Mouse (Mus musculus): Measurements from ENCODE around the gene Alx3. TPM values are rescaled to one million over a fixed set of nuclear protein-coding genes. Genes with fewer than 3 reads are reported as not detected.
A peak's percentile ranks its signal among the peaks of the same experiment; 100 is the strongest.

The Alx3 gene
- polyA plus RNA-seq, 1 experiment from 2014 or later: 2.7 TPM

- Histone ChIP-seq H3K36me3 (ENCODE audit: control insufficient read depth, insufficient read depth) (no peaks in the 10 kb centered on the region), H3K4me1 (replicated peaks; ENCODE audit: control insufficient read depth, insufficient read depth, low read length) (no peaks in the 10 kb centered on the region), H3K27ac (ENCODE audit: low read length) (no peak overlapping the region), H3K9me3 (ENCODE audit: control insufficient read depth, low read length) (no peaks in the 10 kb centered on the region), H3K9ac (replicated peaks; ENCODE audit: low read depth, low read length) (no peak overlapping the region), H3K27me3 (replicated peaks; ENCODE audit: control insufficient read depth, insufficient read depth, low read length) (no peaks in the 10 kb centered on the region), H3K4me3 (replicated peaks; ENCODE audit: low read length) (no peak overlapping the region), H3K4me2 (ENCODE audit: low read length) (no peak overlapping the region)
- ATAC-seq: no peak
- 87% methylated on average over 4 of the region's 4 CpGs for WGBS
Measured at GRCm38 (mm10) chr3:107562591-107562990, 32.2 kb upstream of the Alx3 start.

- H3K9me3 ChIP-seq (ENCODE audit: control insufficient read depth, low read length): no peaks in the 10 kb centered on the region
- H3K36me3 ChIP-seq (ENCODE audit: control insufficient read depth, insufficient read depth): no peaks in the 10 kb centered on the region
- H3K4me1 ChIP-seq (replicated peaks; ENCODE audit: control insufficient read depth, insufficient read depth, low read length): peaks cover 3% of the 10 kb centered on the region; the same call in 1 of the 2 replicates
- no peak for ATAC-seq
- no peak overlapping the region for H3K4me2 ChIP-seq (ENCODE audit: low read length)
- H3K4me3 ChIP-seq (replicated peaks; ENCODE audit: low read length): no peak overlapping the region
- no peaks in the 10 kb centered on the region for H3K27me3 ChIP-seq (replicated peaks; ENCODE audit: control insufficient read depth, insufficient read depth, low read length)
- no peak overlapping the region for H3K9ac ChIP-seq (replicated peaks; ENCODE audit: low read depth, low read length)
- H3K27ac ChIP-seq (ENCODE audit: low read length): no peak overlapping the region
- 44% methylated on average over 4 of the region's 4 CpGs for WGBS
Measured at GRCm38 (mm10) chr3:107563880-107564279, 31.0 kb upstream of the Alx3 start.

GRCm38 (mm10) chr3:107565331-107565730, 29.5 kb upstream of the Alx3 start:
- Histone ChIP-seq H3K27me3 (replicated peaks; ENCODE audit: control insufficient read depth, insufficient read depth, low read length) (no peaks in the 10 kb centered on the region), H3K4me2 (ENCODE audit: low read length) (no peak overlapping the region), H3K4me1 (replicated peaks; ENCODE audit: control insufficient read depth, insufficient read depth, low read length) (peaks cover 3% of the 10 kb centered on the region; the same call in 1 of the 2 replicates), H3K9ac (replicated peaks; ENCODE audit: low read depth, low read length) (no peak overlapping the region), H3K9me3 (ENCODE audit: control insufficient read depth, low read length) (no peaks in the 10 kb centered on the region), H3K36me3 (ENCODE audit: control insufficient read depth, insufficient read depth) (no peaks in the 10 kb centered on the region), H3K4me3 (replicated peaks; ENCODE audit: low read length) (no peak overlapping the region), H3K27ac (ENCODE audit: low read length) (no peak overlapping the region)
- 50% methylated on average over 3 of the region's 3 CpGs for WGBS
- ATAC-seq: no peak

GRCm38 (mm10) chr3:107567766-107568165, 27.1 kb upstream of the Alx3 start:
- H3K27me3 ChIP-seq (replicated peaks; ENCODE audit: control insufficient read depth, insufficient read depth, low read length): no peaks in the 10 kb centered on the region
- no peak for ATAC-seq
- H3K9ac ChIP-seq (replicated peaks; ENCODE audit: low read depth, low read length): no peak overlapping the region
- H3K27ac ChIP-seq (ENCODE audit: low read length): no peak overlapping the region
- no peak overlapping the region for H3K4me2 ChIP-seq (ENCODE audit: low read length)
- peaks cover 3% of the 10 kb centered on the region; the same call in 1 of the 2 replicates for H3K4me1 ChIP-seq (replicated peaks; ENCODE audit: control insufficient read depth, insufficient read depth, low read length)
- 81% methylated on average over 7 of the region's 7 CpGs for WGBS
- H3K36me3 ChIP-seq (ENCODE audit: control insufficient read depth, insufficient read depth): no peaks in the 10 kb centered on the region
- H3K4me3 ChIP-seq (replicated peaks; ENCODE audit: low read length): no peak overlapping the region
- H3K9me3 ChIP-seq (ENCODE audit: control insufficient read depth, low read length): no peaks in the 10 kb centered on the region

- peak; percentile 77 for ATAC-seq
- no peak overlapping the region for H3K9ac ChIP-seq (replicated peaks; ENCODE audit: low read depth, low read length)
- H3K9me3 ChIP-seq (ENCODE audit: control insufficient read depth, low read length): no peaks in the 10 kb centered on the region
- H3K4me1 ChIP-seq (replicated peaks; ENCODE audit: control insufficient read depth, insufficient read depth, low read length): peaks cover 3% of the 10 kb centered on the region; the same call in 1 of the 2 replicates
- 37% methylated on average over 4 of the region's 4 CpGs for WGBS
- no peak overlapping the region for H3K4me2 ChIP-seq (ENCODE audit: low read length)
- no peak overlapping the region for H3K4me3 ChIP-seq (replicated peaks; ENCODE audit: low read length)
- H3K27ac ChIP-seq (ENCODE audit: low read length): no peak overlapping the region
- no peaks in the 10 kb centered on the region for H3K27me3 ChIP-seq (replicated peaks; ENCODE audit: control insufficient read depth, insufficient read depth, low read length)
- no peaks in the 10 kb centered on the region for H3K36me3 ChIP-seq (ENCODE audit: control insufficient read depth, insufficient read depth)
Measured at GRCm38 (mm10) chr3:107568721-107569120, 26.1 kb upstream of the Alx3 start.

GRCm38 (mm10) chr3:107571205-107571604, 23.6 kb upstream of the Alx3 start:
- Histone ChIP-seq H3K4me3 (replicated peaks; ENCODE audit: low read length) (no peak overlapping the region), H3K9me3 (ENCODE audit: control insufficient read depth, low read length) (no peaks in the 10 kb centered on the region), H3K27ac (ENCODE audit: low read length) (no peak overlapping the region), H3K9ac (replicated peaks; ENCODE audit: low read depth, low read length) (no peak overlapping the region), H3K27me3 (replicated peaks; ENCODE audit: control insufficient read depth, insufficient read depth, low read length) (no peaks in the 10 kb centered on the region), H3K4me2 (ENCODE audit: low read length) (no peak overlapping the region), H3K4me1 (replicated peaks; ENCODE audit: control insufficient read depth, insufficient read depth, low read length) (peaks cover 3% of the 10 kb centered on the region; the same call in 1 of the 2 replicates), H3K36me3 (ENCODE audit: control insufficient read depth, insufficient read depth) (no peaks in the 10 kb centered on the region)
- WGBS: 56% methylated on average over 2 of the region's 2 CpGs
- ATAC-seq: no peak

GRCm38 (mm10) chr3:107576807-107577206, 18.0 kb upstream of the Alx3 start:
- no peak for ATAC-seq
- Histone ChIP-seq H3K27me3 (replicated peaks; ENCODE audit: control insufficient read depth, insufficient read depth, low read length) (peaks cover 34% of the 10 kb centered on the region), H3K4me2 (ENCODE audit: low read length) (no peak overlapping the region), H3K27ac (ENCODE audit: low read length) (no peak overlapping the region), H3K9ac (replicated peaks; ENCODE audit: low read depth, low read length) (no peak overlapping the region), H3K4me1 (replicated peaks; ENCODE audit: control insufficient read depth, insufficient read depth, low read length) (no peaks in the 10 kb centered on the region), H3K36me3 (ENCODE audit: control insufficient read depth, insufficient read depth) (no peaks in the 10 kb centered on the region), H3K4me3 (replicated peaks; ENCODE audit: low read length) (no peak overlapping the region), H3K9me3 (ENCODE audit: control insufficient read depth, low read length) (no peaks in the 10 kb centered on the region)
- 83% methylated on average over 3 of the region's 3 CpGs for WGBS

GRCm38 (mm10) chr3:107577810-107578390, 16.9 kb upstream of the Alx3 start:
- no peak for ATAC-seq
- Histone ChIP-seq H3K27me3 (replicated peaks; ENCODE audit: control insufficient read depth, insufficient read depth, low read length) (peaks cover 40% of the 10 kb centered on the region), H3K27ac (ENCODE audit: low read length) (no peak overlapping the region), H3K9ac (replicated peaks; ENCODE audit: low read depth, low read length) (no peak overlapping the region), H3K36me3 (ENCODE audit: control insufficient read depth, insufficient read depth) (no peaks in the 10 kb centered on the region), H3K4me2 (ENCODE audit: low read length) (no peak overlapping the region), H3K9me3 (ENCODE audit: control insufficient read depth, low read length) (no peaks in the 10 kb centered on the region), H3K4me3 (replicated peaks; ENCODE audit: low read length) (no peak overlapping the region), H3K4me1 (replicated peaks; ENCODE audit: control insufficient read depth, insufficient read depth, low read length) (peaks cover 5% of the 10 kb centered on the region)
- 50% methylated on average over 3 of the region's 3 CpGs for WGBS

GRCm38 (mm10) chr3:107579466-107579865, 15.4 kb upstream of the Alx3 start:
- H3K27ac ChIP-seq (ENCODE audit: low read length): no peak overlapping the region
- under 1% methylated on average over 4 of the region's 4 CpGs for WGBS
- H3K9me3 ChIP-seq (ENCODE audit: control insufficient read depth, low read length): no peaks in the 10 kb centered on the region
- H3K4me1 ChIP-seq (replicated peaks; ENCODE audit: control insufficient read depth, insufficient read depth, low read length): peaks cover 7% of the 10 kb centered on the region
- H3K27me3 ChIP-seq (replicated peaks; ENCODE audit: control insufficient read depth, insufficient read depth, low read length): peaks cover 47% of the 10 kb centered on the region
- no peak overlapping the region for H3K4me3 ChIP-seq (replicated peaks; ENCODE audit: low read length)
- no peak overlapping the region for H3K4me2 ChIP-seq (ENCODE audit: low read length)
- ATAC-seq: 0 out of 2 replicates have a peak, but pooled peaks have one; percentile 49
- no peak overlapping the region for H3K9ac ChIP-seq (replicated peaks; ENCODE audit: low read depth, low read length)
- H3K36me3 ChIP-seq (ENCODE audit: control insufficient read depth, insufficient read depth): no peaks in the 10 kb centered on the region

Measured in forebrain, embryonic 16.5 days (tissue).